Mouse (Mus musculus): ENCODE measurements around the gene Itgb3. TPM values are rescaled to one million over a fixed set of nuclear protein-coding genes. Genes with fewer than 3 reads are reported as not detected.
"Not testable (repeated sequence)": the region's sequence is repeated elsewhere in the genome, so short reads cannot be mapped to it uniquely, and the experiment has no call there.

The Itgb3 gene
- 4.4 TPM in 2 replicates for polyA plus RNA-seq (2015; fragmentation: Nextera tagmentation; extraction: Ambion mirVana)

GRCm38 (mm10) chr11:104607491-104608245, at the start of gene Itgb3:
Gene Itgb3, plus strand, starts transcription at chr11:104608000.
- Histone ChIP-seq H3K9ac (peak within 1 kb of the TSS; percentile 47), H3K27ac (no peak within 1 kb of the TSS), H3K36me3 (no peaks in the 10 kb centered on the region), H3K4me1 (peaks cover 6% of the 10 kb centered on the region; the same call in 1 of the 2 replicates), H3K27me3 (peaks cover 14% of the 10 kb centered on the region; the same call in 1 of the 2 replicates), H3K9me3 (no peaks in the 10 kb centered on the region), H3K4me3 (peak within 1 kb of the TSS; percentile 48), H3K4me2 (peak within 1 kb of the TSS; percentile 96)
- WGBS: under 1% methylated on average over 50 of the region's 51 CpGs
- peak; percentile 92 for ATAC-seq (ENCODE audit: borderline replicate concordance, extremely low read depth, low FRiP score, low TSS enrichment)

DNA sequence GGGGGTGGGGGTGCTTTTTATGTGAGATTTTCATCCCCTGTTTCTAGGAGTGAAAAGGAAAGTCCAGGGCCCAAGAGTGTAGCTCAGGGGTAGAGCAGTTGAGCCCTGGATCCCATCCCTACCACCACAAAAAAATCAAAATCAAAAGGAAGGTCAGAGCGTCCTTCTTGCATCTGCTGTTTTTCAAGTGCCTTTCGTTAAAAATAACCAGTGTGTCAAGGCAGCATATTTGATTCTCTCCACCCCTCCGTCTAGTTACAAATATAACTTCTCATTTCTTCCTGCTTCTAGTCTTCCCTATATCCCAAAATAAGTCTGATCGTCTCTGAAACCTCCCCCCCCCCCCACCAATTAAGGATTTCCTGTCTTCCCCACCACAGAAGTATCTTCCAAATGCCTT, 49.7 kb upstream of the Itgb3 start:
- no peak overlapping the region for H3K9ac ChIP-seq
- no peak overlapping the region for H3K4me3 ChIP-seq
- no peak for ATAC-seq (ENCODE audit: borderline replicate concordance, extremely low read depth, low FRiP score, low TSS enrichment)
- no peaks in the 10 kb centered on the region for H3K9me3 ChIP-seq
- no peaks in the 10 kb centered on the region for H3K4me1 ChIP-seq
- H3K27ac ChIP-seq: no peak overlapping the region
- no peak overlapping the region for H3K4me2 ChIP-seq
- H3K36me3 ChIP-seq: no peaks in the 10 kb centered on the region
- no peaks in the 10 kb centered on the region for H3K27me3 ChIP-seq
- WGBS: 54% methylated on average over 4 of the region's 4 CpGs

DNA sequence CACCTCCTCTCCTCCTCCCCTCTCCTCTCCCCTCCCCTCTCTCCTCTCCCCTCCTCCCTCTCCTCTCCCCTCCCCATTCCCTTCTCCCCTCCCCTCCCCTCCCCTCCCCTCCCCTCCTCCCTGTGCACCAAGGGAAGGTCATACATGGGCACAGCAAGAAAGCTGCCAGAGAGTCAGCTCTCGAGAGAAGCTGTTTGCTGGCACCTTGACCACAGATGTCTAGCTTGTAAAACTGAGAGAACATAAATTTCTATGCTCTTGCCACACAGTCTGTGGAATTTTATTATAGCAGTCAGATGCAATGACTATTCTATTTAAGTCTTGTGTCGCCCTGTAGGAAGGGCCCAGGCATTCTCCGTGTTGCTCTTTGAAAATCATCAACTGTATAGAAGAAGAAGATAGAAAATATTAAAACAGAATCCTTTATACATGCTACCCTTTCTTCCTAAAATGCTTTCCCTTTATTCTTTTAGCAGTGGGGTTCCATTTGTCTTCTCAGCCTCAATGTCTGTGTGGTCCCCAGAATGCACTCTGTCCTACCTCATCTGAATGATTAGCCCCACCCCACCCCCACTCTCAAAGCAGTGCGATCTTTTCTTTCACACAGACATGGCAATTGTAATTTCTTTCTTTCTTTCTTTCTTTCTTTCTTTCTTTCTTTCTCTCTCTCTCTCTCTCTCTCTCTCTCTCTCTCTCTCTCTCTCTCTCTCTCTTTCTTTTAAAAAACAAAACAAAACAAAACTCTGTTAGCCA, 49.0 kb upstream of the Itgb3 start:
- H3K9me3 ChIP-seq: no peaks in the 10 kb centered on the region
- no peaks in the 10 kb centered on the region for H3K27me3 ChIP-seq
- H3K4me2 ChIP-seq: no peak overlapping the region
- no peaks in the 10 kb centered on the region for H3K4me1 ChIP-seq
- no peaks in the 10 kb centered on the region for H3K36me3 ChIP-seq
- WGBS: 59% methylated on average over 4 of the region's 4 CpGs
- no peak for ATAC-seq (ENCODE audit: borderline replicate concordance, extremely low read depth, low FRiP score, low TSS enrichment)
- H3K27ac ChIP-seq: no peak overlapping the region
- H3K4me3 ChIP-seq: no peak overlapping the region
- H3K9ac ChIP-seq: no peak overlapping the region

GRCm38 (mm10) chr11:104560971-104561370, 46.8 kb upstream of the Itgb3 start:
- Histone ChIP-seq H3K4me3 (no peak overlapping the region), H3K36me3 (no peaks in the 10 kb centered on the region), H3K4me2 (no peak overlapping the region), H3K9ac (no peak overlapping the region), H3K27me3 (no peaks in the 10 kb centered on the region), H3K4me1 (no peaks in the 10 kb centered on the region), H3K9me3 (no peaks in the 10 kb centered on the region), H3K27ac (no peak overlapping the region)
- no peak for ATAC-seq (ENCODE audit: borderline replicate concordance, extremely low read depth, low FRiP score, low TSS enrichment)
- WGBS: 28% methylated on average over 2 of the region's 2 CpGs

GRCm38 (mm10) chr11:104563496-104563895, 44.3 kb upstream of the Itgb3 start:
- no peak overlapping the region for H3K27ac ChIP-seq
- H3K4me3 ChIP-seq: no peak overlapping the region
- no peaks in the 10 kb centered on the region for H3K36me3 ChIP-seq
- H3K9me3 ChIP-seq: no peaks in the 10 kb centered on the region
- H3K4me1 ChIP-seq: peaks cover 4% of the 10 kb centered on the region; the same call in 1 of the 2 replicates
- H3K27me3 ChIP-seq: no peaks in the 10 kb centered on the region
- no peak overlapping the region for H3K9ac ChIP-seq
- WGBS: 44% methylated on average over 1 of the region's 1 CpGs
- no peak overlapping the region for H3K4me2 ChIP-seq
- no peak for ATAC-seq (ENCODE audit: borderline replicate concordance, extremely low read depth, low FRiP score, low TSS enrichment)

- Histone ChIP-seq H3K4me3 (no peak overlapping the region), H3K4me1 (peaks cover 8% of the 10 kb centered on the region; the same call in 1 of the 2 replicates), H3K27me3 (no peaks in the 10 kb centered on the region), H3K9ac (no peak overlapping the region), H3K9me3 (no peaks in the 10 kb centered on the region), H3K4me2 (no peak overlapping the region), H3K36me3 (no peaks in the 10 kb centered on the region), H3K27ac (no peak overlapping the region)
- 64% methylated on average over 9 of the region's 9 CpGs for WGBS
- ATAC-seq (ENCODE audit: borderline replicate concordance, extremely low read depth, low FRiP score, low TSS enrichment): no peak
These were observed 42.6 kb upstream of the Itgb3 start for GRCm38 (mm10) chr11:104565172-104565571.

GRCm38 (mm10) chr11:104566097-104566496, 41.7 kb upstream of the Itgb3 start:
- Histone ChIP-seq H3K4me2 (no peak overlapping the region), H3K27ac (no peak overlapping the region), H3K9me3 (no peaks in the 10 kb centered on the region), H3K4me1 (peaks cover 8% of the 10 kb centered on the region; the same call in 1 of the 2 replicates), H3K9ac (no peak overlapping the region), H3K27me3 (no peaks in the 10 kb centered on the region), H3K36me3 (no peaks in the 10 kb centered on the region), H3K4me3 (no peak overlapping the region)
- WGBS: 84% methylated on average over 6 of the region's 6 CpGs
- no peak for ATAC-seq (ENCODE audit: borderline replicate concordance, extremely low read depth, low FRiP score, low TSS enrichment)

DNA sequence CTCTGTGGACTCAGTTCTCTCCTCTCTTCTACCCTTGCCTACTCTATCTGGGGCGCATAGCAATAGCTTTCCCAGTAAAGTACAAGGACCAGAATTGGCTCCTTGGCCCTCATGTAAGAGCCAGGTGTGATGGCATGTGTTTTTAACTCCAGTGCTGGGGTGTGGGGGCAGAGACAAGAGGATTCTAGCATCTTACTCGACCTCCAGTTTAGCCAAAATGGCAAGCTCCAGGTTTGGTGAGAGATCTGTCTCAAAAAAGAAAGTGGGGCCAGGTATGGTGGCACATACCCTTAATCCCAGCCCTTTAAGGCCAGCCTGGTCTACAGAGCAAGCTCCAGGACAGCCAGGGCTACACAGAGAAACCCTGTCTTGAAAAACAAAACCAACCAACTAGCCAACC, 41.0 kb upstream of the Itgb3 start:
- H3K4me3 ChIP-seq: no peak overlapping the region
- H3K27ac ChIP-seq: no peak overlapping the region
- H3K36me3 ChIP-seq: no peaks in the 10 kb centered on the region
- H3K9ac ChIP-seq: no peak overlapping the region
- WGBS: 77% methylated on average over 2 of the region's 2 CpGs
- no peak for ATAC-seq (ENCODE audit: borderline replicate concordance, extremely low read depth, low FRiP score, low TSS enrichment)
- H3K4me2 ChIP-seq: no peak overlapping the region
- no peaks in the 10 kb centered on the region for H3K9me3 ChIP-seq
- H3K27me3 ChIP-seq: no peaks in the 10 kb centered on the region
- peaks cover 13% of the 10 kb centered on the region; the same call in 1 of the 2 replicates for H3K4me1 ChIP-seq

GRCm38 (mm10) chr11:104567736-104568135, 40.1 kb upstream of the Itgb3 start:
- ATAC-seq (ENCODE audit: borderline replicate concordance, extremely low read depth, low FRiP score, low TSS enrichment): no peak
- H3K4me3 ChIP-seq: no peak overlapping the region
- peaks cover 21% of the 10 kb centered on the region; the same call in 1 of the 2 replicates for H3K4me1 ChIP-seq
- WGBS: 62% methylated on average over 9 of the region's 9 CpGs
- no peak overlapping the region for H3K9ac ChIP-seq
- no peaks in the 10 kb centered on the region for H3K9me3 ChIP-seq
- no peaks in the 10 kb centered on the region for H3K27me3 ChIP-seq
- H3K27ac ChIP-seq: no peak overlapping the region
- no peak overlapping the region for H3K4me2 ChIP-seq
- no peaks in the 10 kb centered on the region for H3K36me3 ChIP-seq

DNA sequence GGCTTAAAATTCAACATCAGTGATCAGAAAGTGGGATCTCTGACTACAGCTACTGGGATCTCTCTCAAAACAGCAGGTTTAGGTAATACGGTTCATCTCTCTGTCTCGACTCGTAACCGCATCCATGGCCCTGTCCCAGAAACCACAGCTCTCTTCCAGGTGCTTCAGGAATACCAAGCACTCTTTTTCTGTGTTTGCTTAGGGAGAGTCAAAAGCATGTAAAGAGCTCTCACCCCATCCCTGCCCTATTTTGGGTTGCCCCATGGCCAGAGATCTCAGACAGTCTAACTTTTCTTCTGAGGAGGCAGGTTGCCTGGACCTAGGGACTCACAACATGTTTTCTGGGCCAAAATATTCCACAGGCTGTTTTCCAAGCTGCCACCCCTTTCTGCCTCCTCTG, 39.5 kb upstream of the Itgb3 start:
- Histone ChIP-seq H3K27ac (no peak overlapping the region), H3K4me3 (no peak overlapping the region), H3K9ac (no peak overlapping the region), H3K27me3 (no peaks in the 10 kb centered on the region), H3K4me1 (peaks cover 25% of the 10 kb centered on the region; the same call in 1 of the 2 replicates), H3K4me2 (no peak overlapping the region), H3K9me3 (no peaks in the 10 kb centered on the region), H3K36me3 (no peaks in the 10 kb centered on the region)
- WGBS: 69% methylated on average over 4 of the region's 4 CpGs
- ATAC-seq (ENCODE audit: borderline replicate concordance, extremely low read depth, low FRiP score, low TSS enrichment): no peak

- peaks cover 25% of the 10 kb centered on the region; the same call in 1 of the 2 replicates for H3K4me1 ChIP-seq
- not testable (repeated sequence) for H3K27me3 ChIP-seq; ATAC-seq (ENCODE audit: borderline replicate concordance, extremely low read depth, low FRiP score, low TSS enrichment); H3K27ac ChIP-seq; H3K9me3 ChIP-seq; H3K9ac ChIP-seq; H3K4me3 ChIP-seq; H3K4me2 ChIP-seq; H3K36me3 ChIP-seq
- 72% methylated on average over 8 of the region's 8 CpGs for WGBS
These were observed 37.3 kb upstream of the Itgb3 start for GRCm38 (mm10) chr11:104570515-104570914.

DNA sequence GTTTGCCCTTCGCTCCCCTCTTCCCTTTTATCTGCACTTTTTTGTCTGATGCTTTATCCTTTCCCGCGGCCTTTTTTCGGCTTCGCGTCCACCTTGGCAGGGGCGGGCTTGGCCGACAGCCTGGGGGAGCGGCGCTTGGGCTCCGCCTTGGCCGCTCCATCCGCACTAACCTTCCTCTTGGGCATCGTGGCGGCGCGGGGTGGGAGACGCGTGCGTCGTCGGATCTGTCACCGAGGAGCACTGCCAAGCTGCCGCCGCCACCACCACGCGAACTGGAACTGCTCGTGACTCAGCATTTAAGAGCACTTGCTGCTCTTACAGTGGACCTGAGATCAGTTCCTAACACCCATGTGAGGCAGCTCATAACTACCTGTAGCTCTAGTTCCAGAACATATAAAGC, 36.4 kb upstream of the Itgb3 start:
- peak overlapping the region; percentile 32; the same call in 1 of the 2 replicates for H3K9ac ChIP-seq
- peak; percentile 62; the same call in 1 of the 2 replicates for ATAC-seq (ENCODE audit: borderline replicate concordance, extremely low read depth, low FRiP score, low TSS enrichment)
- peak overlapping the region; percentile 78 for H3K4me2 ChIP-seq
- H3K4me3 ChIP-seq: peak overlapping the region; percentile 38
- peaks cover 25% of the 10 kb centered on the region; the same call in 1 of the 2 replicates for H3K4me1 ChIP-seq
- H3K27me3 ChIP-seq, H3K9me3 ChIP-seq, H3K36me3 ChIP-seq, H3K27ac ChIP-seq: not testable (repeated sequence)
- under 1% methylated on average over 28 of the region's 28 CpGs for WGBS

All from lung, embryonic 15.5 days (tissue).